Mouse (Mus musculus) yolk sac, embryonic 10.5 days (tissue): ENCODE results near the gene Hoxc4.

Experiments used
- DNase-seq: peaks from one replicate; pipeline ENCODE4 v3.0.0-alpha.2; 2017; ENCODE audit warnings: low spot score

Gene Hoxc4

GRCm38 (mm10) chr15:103038701-103039480 lies 20.2 kb downstream of the Hoxc4 start:
- no peak for DNase-seq

- DNase-seq = no peak
Measured at GRCm38 (mm10) chr15:103039609-103040008, 20.9 kb downstream of the Hoxc4 start.

- DNase-seq = no peak
Measured at GRCm38 (mm10) chr15:103040601-103041000, 21.9 kb downstream of the Hoxc4 start.

DNA sequence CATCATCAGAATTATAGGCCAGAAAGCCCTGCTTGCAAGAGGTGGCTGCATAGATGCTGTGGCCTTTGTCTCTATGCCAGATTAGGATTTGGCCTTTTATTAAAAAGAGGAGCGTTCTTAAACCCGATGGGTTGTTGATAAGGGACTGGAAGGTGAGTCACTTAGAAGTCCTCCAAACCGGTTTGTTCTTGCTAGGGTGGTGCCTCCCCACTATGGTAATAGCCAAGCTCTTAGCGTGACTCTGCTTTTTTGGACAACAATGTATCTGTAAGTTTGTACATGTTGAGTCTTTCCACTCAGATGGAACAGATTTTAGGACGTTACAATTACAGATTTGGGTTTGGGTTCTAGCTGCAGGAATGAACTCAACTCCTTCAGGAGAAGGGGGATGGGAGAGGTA lies 22.9 kb downstream of the Hoxc4 start:
- DNase-seq = no peak

DNA sequence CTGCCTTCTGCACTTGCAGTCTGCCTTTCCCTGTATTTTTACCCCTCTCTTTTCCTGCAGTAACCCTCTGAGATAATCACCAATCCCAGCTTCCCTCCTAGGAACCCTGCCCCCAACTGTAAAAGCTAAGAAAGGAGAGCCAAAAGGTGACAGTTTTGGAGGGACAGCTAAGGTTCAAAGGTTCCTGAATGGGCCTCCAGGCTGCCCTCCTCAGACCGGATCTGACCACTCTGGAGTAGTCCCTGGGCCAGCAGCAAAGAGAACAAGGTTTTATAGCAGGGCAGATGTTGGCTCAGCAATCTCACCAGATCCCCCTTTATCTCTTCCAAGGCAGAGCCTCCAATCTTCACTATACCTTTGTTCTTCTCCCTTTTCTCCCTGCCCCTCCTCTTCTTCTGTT lies 23.5 kb downstream of the Hoxc4 start:
- DNase-seq = no peak

DNA sequence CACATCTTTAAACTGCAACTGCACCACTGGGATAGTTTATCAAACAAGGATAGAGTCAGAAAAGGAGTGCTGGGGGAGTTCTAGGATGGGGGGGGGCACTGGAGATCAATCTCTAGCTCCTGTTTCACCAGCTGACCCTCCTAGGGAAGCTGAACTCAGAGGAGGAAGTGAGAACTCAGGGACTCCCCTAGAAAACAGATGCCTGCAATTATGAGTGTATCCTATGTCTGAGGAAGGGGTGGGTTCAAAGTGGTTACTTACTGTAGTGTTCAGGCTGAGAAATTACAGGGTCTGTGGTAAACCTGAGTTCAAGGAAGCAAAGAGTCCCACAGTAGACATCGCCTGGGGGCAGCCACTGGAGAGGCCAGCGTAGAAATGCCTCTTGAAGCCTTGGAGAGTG lies 32.9 kb downstream of the Hoxc4 start:
- no peak for DNase-seq

DNA sequence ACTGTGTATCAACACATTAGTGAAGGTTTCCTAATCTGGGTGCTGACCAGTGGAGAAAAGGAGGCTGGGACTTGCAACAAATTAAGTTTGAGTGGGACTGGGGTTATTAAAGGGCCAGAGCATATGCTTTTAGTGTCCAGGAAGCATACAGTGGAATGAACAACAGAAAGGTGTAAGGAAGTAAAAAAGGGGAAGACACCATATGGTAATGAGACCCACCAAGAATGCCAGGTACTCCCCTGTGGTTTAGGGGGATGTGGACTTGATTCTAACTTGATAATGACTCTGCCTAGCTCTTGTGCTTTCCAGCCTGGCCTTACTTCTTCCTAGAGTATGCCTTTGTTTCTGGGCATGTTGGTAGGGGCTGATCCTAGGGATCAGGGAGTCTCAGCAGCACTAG lies 34.5 kb downstream of the Hoxc4 start:
- no peak for DNase-seq

DNA sequence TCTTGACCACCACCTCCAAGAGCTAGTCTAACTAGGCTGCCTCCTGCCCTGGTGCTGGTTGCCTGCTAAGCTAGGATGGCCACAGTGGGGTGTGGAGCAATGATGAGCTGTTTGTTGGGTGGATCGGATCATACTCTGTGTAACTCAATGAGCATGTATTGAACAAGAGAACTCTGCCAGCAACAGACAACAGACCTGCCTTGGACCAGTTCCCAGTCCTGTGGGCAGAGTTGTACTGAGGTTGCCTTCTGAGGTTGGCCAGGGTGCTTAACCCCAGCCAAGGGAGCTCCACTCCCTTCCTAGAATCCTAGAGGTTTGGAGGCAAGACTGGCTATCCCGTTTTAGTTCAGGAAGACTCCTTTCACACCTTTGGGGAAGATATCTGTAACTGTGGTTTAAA lies 37.7 kb downstream of the Hoxc4 start:
- DNase-seq = no peak

- DNase-seq = no peak
Measured at GRCm38 (mm10) chr15:103058715-103059114, 40.0 kb downstream of the Hoxc4 start.

DNA sequence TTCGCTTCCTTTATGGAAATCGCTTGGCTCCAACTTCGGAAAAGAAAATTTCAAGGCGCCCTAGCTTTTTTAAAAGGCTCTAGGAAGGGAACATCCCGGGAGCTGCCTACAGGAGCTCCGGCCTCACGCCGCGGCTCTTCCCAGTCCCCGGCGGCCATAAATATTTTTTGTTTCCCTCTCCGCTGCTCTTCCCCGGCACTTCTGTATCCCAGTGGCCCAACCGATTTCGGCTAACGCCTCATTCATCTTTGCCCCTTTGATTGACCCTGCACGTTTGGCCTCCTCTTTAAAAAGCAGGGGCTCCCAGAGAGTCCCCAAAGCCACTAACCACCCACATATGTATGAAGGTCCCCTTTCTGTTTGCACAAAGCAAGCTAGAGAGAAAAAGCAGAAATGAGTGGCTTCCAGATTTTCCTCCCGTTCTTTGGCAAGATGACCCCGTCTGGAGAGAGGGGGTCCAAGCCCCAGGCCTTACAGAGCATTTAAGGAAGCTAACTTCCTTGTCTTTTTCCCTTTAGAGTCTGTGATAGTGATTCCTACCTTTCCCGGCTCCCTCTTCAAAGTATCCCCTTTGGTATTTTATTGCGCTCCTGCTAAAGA lies 40.8 kb downstream of the Hoxc4 start:
- no peak for DNase-seq

GRCm38 (mm10) chr15:103060021-103060340 lies 41.2 kb downstream of the Hoxc4 start:
- DNase-seq = no peak

GRCm38 (mm10) chr15:103060341-103061130 lies 41.8 kb downstream of the Hoxc4 start:
- DNase-seq = peak; percentile 56

GRCm38 (mm10) chr15:103061131-103061825 lies 42.5 kb downstream of the Hoxc4 start:
- DNase-seq = peak; percentile 67

GRCm38 (mm10) chr15:103061988-103062387 lies 43.3 kb downstream of the Hoxc4 start:
- no peak for DNase-seq

- peak; percentile 52 for DNase-seq
Measured at GRCm38 (mm10) chr15:103065642-103066041, 46.9 kb downstream of the Hoxc4 start.

DNA sequence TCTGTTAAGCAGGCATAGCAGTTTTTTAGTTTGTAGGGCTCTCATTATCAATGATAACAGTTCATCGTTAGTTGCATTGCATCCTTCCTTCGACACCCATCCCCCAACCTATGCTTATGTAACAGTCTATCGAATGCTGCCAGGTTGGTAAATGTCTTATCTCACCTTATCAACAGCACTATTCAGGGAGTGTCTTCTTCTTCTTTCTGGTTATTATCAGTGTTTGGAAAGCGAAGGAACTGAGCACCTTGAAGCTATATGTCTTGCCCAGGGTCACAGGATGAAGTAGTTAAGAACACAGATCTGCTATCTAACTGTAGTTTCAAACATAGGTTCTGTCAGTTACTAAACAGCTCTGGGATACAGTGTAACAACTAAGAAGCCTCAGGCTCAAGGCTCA lies 49.0 kb downstream of the Hoxc4 start:
- DNase-seq = no peak

GRCm38 (mm10) chr15:103069173-103069572 lies 50.4 kb downstream of the Hoxc4 start:
- DNase-seq = no peak

DNA sequence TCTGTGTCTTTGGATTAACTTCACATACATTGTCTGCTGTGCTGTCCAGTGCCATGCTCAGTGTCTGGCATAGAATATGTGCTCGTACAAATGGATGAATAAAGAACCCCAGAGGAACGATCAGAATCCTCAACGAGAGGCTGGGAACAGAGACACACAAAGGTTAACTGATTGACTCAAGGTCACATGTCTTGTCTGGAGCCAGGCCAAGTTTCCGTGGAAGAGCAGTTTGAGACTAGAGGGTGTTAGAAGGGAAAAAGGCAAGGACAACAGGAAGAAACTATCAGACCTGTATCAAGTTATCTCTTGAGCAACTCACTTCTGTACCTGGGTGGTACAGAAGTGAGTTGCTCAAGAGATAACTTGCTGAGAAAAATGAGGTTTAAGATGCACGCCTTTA lies 52.5 kb downstream of the Hoxc4 start:
- no peak for DNase-seq

GRCm38 (mm10) chr15:103074663-103075415 lies 56.1 kb downstream of the Hoxc4 start:
- DNase-seq = no peak

- DNase-seq = no peak
Measured at GRCm38 (mm10) chr15:103077673-103078072, 58.9 kb downstream of the Hoxc4 start.

DNA sequence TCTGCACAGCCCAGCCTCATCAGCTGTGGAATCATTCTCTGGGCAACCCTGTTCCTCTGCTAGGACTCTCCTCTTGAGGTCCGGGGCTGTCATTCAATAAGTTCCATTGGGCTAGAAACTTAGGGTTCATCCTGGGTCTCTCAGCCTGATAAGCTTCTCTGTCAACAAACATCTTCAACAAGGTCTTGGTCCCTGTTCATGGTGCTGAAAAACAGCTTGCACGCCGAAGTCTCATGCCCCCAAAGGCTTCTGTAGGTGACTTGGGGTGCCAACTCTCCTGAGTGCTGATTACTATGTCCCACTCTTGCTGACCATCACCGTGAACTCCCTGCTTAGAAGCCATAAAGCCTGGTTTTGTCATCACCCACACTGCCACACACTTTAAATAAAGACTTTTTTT lies 63.9 kb downstream of the Hoxc4 start:
- DNase-seq = no peak

DNA sequence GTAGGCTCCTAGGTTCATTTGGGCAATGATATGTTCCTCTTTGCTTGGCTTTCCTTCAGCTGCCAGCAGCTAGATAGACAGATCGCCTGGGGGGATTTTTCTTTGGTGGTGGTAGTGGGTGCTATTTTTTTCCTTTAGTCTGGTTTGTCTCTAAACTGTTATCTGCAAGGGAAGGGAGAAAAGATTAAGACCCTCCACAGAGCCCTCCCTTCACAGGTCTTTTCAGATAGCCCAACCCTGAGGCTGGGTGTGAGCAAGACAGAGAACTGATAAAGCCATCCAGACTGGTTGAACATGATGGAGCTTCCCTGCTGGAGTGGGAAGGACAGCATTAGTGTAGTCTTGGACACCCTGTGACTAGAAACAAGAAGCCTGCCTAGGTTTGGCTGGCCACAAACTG lies 64.9 kb downstream of the Hoxc4 start:
- DNase-seq = no peak
